Mouse (Mus musculus) testis, adult 2 months (tissue): Measurements from ENCODE around the gene Cpa4.

Experiments
- CTCF ChIP-seq: fragments of 200-500 bp; IDR thresholded peaks from 2 replicates; pipeline ENCODE4 v1.5.1; 2012; ENCODE audit warnings: low read depth, mild to moderate bottlenecking, inconsistent platforms, low read length, moderate library complexity; ENCODE audit not compliant: control insufficient read depth, insufficient read depth, insufficient replicate concordance
- POLR2A ChIP-seq: fragments of 200-500 bp; IDR thresholded peaks from 2 replicates; pipeline ENCODE4 v1.6.1; 2012; ENCODE audit warnings: low read depth, mild to moderate bottlenecking, inconsistent platforms, low read length, moderate library complexity; ENCODE audit not compliant: control insufficient read depth

DNA sequence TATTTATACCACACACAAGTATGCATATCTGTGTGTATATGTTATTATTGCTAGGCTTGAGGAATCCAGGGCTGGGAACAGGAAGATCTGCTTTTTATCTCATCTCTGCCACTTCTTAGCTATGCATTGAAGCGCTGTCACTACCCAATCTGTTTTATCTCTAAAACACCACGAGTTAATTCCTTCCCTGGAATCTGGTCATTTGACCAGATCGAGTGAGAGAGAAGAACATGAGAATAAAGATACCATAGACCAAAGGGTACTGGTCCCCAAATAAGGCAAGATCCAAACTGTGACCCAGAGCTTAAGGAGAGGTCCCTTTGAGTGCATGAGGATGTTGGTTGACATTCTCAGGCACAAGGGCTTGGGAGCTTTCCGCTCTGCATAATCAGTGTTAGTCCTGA, 53.8 kb downstream of the Cpa4 start:
- TF ChIP-seq CTCF, result no peak
- no peak for TF ChIP-seq POLR2A
